Mouse (Mus musculus) lung, adult 2 months (tissue): ENCODE measurements around the gene Clec4b2. TPM values are rescaled to one million over a fixed set of nuclear protein-coding genes. Genes with fewer than 3 reads are reported as not detected.
"Not testable (repeated sequence)": the region's sequence is repeated elsewhere in the genome, so short reads cannot be mapped to it uniquely, and the experiment has no call there.

ENCODE experiments used
- DNase-seq: peaks from one replicate; pipeline ENCODE4 v3.0.0; 2022
- H3K4me1 ChIP-seq: fragments of 200-500 bp; 2 replicates; pipeline ENCODE4 v1.6.1; 2011; ENCODE audit warnings: low read length; ENCODE audit not compliant: control insufficient read depth, insufficient read depth
- H3K4me3 ChIP-seq: fragments of 200-500 bp; replicated peaks from 2 replicates; pipeline ENCODE3; 2011; ENCODE audit warnings: low read depth, mild to moderate bottlenecking, control low read depth, low read length; ENCODE audit errors: extremely low read depth
- CTCF ChIP-seq: fragments of 200-500 bp; IDR thresholded peaks from 2 replicates; pipeline ENCODE4 v1.5.1; 2011; ENCODE audit warnings: mild to moderate bottlenecking, low read length, control low read depth; ENCODE audit not compliant: insufficient read depth
- POLR2A ChIP-seq: fragments of 200-500 bp; IDR thresholded peaks from 2 replicates; pipeline ENCODE4 v1.6.1; 2011; ENCODE audit warnings: low read depth, mild to moderate bottlenecking, control low read depth, low read length, borderline replicate concordance; ENCODE audit errors: extremely low read depth
- WGBS: fragments of 180-500 bp; shearing (Covaris S2); methylation state at CpG from one replicate; pipeline ENCODE4 v1.1.7; 2018; 5-methylcytosine and 5-hydroxymethylcytosine counted together
- polyA plus RNA-seq: library from polyadenylated mRNA; depleted of rRNA; stranded (reverse); fragments of >200 nt; gene quantifications from 2 replicates; pipeline ENCODE4 v1.2.3, GENCODE M21; 2012; rRNA removed

The Clec4b2 gene
- polyA plus RNA-seq: not detected in 2 replicates

DNA sequence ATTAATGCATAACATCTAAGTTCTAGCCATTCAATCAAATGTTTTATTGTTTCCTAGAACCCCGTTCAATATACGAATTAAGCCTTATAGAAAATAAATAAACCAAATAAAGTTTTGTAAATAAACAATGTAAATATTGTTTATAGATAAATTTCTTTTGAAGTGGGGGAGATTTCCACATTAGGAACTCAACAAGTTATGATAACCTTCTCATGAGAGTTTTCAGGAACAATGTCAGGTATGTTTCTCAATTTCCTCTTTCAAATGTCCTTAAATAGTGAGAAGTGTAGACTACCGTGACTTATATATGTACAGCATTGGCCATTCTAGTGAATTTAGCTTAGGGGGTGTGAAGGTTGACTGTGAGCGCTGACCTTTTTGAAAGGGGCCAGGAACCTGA is at the start of gene Clec4b2:
Gene Clec4b2, plus strand, starts transcription at position 301 of the 400 bp plus-strand sequence.
- no peak for DNase-seq
- Histone ChIP-seq H3K4me1 (no peaks in the 10 kb centered on the region), H3K4me3 (no peak within 1 kb of the TSS)
- TF ChIP-seq POLR2A (no peak), CTCF (no peak)
- 76% methylated on average over 4 of the region's 4 CpGs for WGBS

DNA sequence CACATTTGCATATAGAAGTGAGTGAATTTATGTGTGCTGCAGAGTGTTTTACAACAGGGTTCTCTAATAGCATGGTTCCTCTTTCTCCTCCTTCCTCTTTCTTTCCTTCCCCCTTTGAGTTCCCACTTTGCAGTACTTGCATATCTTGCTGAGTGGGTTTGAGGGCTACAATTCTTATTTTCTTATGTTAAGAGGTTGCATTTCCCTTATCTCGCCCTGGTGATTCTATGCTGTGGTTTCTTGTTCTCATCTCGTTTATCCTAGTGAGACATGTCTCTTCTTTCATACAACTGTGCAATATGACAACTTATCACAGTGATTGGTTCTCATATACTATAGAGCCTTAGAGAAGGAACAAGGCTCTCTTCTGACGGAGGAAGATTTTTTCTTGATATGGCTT is 49.5 kb upstream of the Clec4b2 start:
- no peak for DNase-seq
- H3K4me1 ChIP-seq: no peaks in the 10 kb centered on the region
- no peak overlapping the region for H3K4me3 ChIP-seq
- WGBS: 55% methylated on average over 3 of the region's 3 CpGs
- TF ChIP-seq CTCF: no peak
- no peak for TF ChIP-seq POLR2A

DNA sequence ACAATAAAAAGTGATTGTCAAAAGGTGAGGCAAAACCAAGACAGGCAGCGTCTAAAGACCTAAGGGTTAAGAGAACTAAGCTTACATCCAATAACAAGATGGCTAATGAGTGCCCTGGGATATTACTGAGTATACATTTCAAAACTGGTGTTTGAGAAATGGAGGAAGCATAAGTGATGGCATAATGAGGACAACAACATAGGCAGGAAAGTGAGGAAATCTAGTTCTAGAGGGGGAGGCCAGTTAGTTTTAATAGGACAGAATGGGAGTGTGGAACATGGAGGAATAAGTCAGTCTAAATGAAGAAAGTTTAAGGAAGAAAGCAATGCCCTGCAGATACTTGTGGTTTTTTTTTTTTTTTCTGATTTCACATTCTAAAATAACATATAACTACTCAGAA is 45.5 kb upstream of the Clec4b2 start:
- Histone ChIP-seq H3K4me1 (no peaks in the 10 kb centered on the region), H3K4me3 (no peak overlapping the region)
- no peak for TF ChIP-seq POLR2A
- no peak for TF ChIP-seq CTCF
- no peak for DNase-seq
- 47% methylated on average over 1 of the region's 1 CpGs for WGBS

DNA sequence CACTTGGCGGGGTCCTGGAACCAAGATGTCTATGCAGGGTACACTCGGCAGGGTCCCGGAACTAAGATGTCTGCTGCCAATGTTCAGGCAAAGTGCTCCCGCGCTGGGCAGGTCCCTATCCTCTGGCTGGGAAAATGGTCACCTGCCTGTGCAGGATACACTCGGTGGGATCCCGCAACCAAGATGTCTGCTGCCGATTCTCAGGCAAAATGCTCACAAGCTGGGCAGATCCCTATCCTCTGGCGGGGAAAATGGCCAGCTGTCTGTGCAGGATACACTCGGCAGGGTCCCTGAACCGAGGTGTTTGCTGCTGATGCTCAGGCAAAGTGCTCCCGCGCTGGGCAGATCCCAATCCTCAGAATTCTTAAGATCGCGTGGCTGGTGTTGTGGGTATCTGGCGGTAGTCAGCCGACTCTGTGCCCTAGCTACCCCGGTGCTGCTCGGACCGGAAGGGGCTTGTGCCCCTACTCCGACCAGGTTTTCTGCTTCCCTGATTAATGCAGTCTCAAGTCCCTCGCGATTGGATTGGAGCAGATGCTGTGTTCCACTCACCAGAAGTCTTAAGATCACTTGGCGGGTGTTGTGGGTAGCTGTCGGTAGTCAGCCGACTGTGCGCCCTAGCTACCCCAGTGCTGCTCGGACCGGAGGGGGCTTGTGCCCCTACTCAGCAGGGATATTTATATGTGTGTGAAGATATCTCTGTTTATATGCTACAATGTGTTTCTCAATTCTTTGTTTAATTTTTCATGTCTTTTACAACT is 34.7 kb upstream of the Clec4b2 start:
- 65% methylated on average over 29 of the region's 29 CpGs for WGBS
- H3K4me1 ChIP-seq, DNase-seq, H3K4me3 ChIP-seq: not testable (repeated sequence)

DNA sequence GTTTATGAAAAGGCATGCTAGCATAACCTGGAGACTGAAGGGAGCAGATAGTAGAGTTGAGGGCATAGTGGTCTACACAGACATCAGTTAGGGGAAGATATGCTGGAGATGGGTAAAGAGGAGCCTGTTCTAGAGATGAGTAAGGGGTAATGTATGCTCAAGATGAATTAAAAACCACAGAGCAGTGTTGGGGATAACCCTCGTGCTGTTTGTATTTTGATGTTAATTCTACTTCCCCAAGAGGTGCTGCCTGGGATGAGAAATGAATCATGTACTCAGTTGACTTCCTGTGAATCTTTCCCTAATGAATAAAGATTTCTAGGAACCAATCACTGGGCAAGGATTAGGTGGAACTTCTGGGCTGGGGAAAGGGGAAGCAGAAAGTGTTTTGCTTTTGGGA is 2.6 kb upstream of the Clec4b2 start:
- Histone ChIP-seq H3K4me1 (no peaks in the 10 kb centered on the region), H3K4me3 (no peak overlapping the region)
- WGBS: 32% methylated on average over 1 of the region's 1 CpGs
- TF ChIP-seq POLR2A (no peak), CTCF (no peak)
- DNase-seq: no peak

DNA sequence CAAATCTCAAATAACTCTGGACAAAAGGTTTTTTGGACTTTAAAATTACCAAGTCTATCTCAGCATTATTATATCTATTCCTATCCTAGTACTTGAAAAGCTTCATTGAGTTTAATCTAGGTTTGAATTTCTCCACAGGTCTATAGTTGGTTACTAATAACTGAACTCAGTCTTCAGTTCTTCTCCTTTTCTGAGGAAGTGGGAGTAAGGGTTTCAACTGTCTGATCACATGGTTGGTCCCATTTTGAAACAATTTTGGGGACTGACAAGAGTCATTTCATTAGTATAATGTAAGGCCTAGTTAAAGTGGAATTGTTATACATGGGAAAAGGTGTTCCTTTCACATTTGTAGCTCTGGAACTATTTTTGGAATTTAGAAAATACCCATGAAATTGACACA is 1.7 kb upstream of the Clec4b2 start:
- DNase-seq: no peak
- H3K4me3 ChIP-seq: no peak overlapping the region
- H3K4me1 ChIP-seq: no peaks in the 10 kb centered on the region
- TF ChIP-seq POLR2A (no peak), CTCF (no peak)

DNA sequence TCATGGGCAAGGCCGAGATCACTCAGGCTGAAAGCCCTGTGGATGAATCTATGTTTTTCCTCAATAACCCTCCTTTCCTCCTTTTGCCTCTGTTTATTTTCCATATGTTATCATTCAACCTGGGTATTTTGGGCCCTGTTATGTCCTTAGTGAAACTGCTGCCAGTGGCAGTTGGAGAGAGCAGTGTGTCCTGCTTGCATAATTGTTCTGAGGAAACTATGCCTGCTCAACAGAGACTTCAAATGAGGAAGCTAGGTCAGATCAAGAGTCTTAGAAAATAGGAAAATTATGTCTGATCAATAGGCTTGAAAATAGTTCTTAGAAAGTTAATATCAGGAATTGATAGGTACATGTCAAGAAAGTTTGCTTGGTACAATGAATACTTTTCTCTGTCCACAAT is 2.9 kb downstream of the Clec4b2 start:
- DNase-seq: no peak
- no peak overlapping the region for H3K4me3 ChIP-seq
- WGBS: 77% methylated on average over 1 of the region's 1 CpGs
- TF ChIP-seq POLR2A (no peak), CTCF (no peak)
- H3K4me1 ChIP-seq: no peaks in the 10 kb centered on the region

DNA sequence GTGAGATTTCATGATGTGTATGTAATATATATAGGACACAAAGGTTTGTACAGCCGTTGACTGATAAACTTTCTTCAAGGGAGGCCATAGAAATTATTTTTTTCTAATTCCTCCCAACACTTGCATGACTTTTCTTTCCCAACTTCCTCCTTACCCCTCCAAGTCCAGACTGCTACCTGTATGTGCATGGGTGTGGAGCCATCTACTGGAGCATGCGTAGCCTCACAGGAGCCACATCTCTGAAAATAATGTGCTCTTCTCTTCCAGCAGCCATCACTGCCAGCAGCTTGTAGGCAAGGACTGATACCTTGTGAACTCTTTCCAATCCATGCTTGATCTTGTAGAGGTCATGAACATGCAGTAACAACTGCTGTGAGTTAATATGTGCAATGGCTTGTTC is 12.2 kb downstream of the Clec4b2 start:
- H3K4me3 ChIP-seq, H3K4me1 ChIP-seq, DNase-seq: not testable (repeated sequence)
- WGBS: 60% methylated on average over 2 of the region's 2 CpGs

DNA sequence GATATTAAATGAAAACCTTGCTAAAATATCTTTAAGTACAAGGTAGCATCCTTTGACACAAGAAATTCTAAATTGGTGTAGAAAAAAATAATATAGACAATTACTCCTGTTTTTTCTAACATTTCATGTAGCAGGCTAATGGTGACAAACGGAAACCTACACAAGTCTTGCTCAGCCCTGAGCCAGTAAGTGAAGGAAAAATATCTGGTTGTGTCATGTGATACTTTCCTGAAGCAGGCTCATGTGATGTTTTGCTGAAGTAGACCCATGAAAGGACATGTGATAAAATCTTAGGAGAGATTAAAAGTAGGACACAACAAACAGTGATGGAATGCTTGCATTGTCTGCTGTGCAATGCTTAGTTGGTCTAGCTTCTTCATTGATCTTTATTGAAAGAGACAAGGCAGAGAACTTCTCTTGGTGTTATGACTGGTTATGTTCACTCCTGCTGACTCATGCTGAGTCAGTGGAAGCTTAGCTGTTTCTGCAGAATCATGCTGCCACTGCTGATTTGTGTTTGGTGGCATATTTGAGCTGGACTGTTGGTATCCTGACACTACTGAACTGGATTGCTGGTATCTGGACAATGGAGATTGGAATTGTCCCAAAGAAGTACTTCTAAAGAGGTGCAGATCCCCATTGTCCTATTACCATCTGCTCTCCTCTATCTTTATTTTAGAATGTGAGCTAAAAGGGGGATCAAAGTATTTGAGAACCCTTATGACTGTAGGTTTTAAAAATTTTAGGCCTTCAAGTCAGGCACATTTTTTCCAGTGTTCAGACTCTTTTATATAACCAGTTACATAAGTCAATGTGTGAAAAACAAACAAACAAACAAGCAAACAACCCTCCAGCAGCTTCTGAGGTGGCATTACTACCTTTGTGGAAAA is 34.7 kb downstream of the Clec4b2 start:
- Histone ChIP-seq H3K4me3 (no peak overlapping the region), H3K4me1 (no peaks in the 10 kb centered on the region)
- TF ChIP-seq POLR2A (no peak), CTCF (no peak)
- 78% methylated on average over 1 of the region's 1 CpGs for WGBS
- DNase-seq: no peak

DNA sequence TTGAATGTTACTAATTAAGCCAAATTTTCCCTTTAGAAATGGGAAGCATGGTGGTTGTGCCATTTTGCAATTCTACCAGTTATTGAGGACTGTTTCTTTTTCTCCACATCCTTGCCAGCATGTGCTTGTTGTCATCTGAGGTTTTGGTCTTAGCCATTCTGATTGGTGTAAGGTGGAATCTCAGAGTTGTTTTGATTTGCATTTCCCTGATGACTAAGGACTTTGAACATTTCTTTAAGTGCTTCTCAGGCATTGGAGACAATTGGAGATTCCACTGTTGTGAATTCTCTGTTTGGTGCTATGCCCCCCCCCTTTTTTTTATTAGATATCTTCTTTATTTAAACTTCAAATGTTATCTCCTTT is 35.4 kb downstream of the Clec4b2 start:
- DNase-seq, H3K4me3 ChIP-seq: not testable (repeated sequence)

More for the DNA sequence above, 35.4 kb downstream of the Clec4b2 start:
- H3K4me1 ChIP-seq: not testable (repeated sequence)
